Mouse (Mus musculus) frontal cortex, adult 2 months (tissue): ENCODE results near the gene Cfap126. TPM values are rescaled to one million over a fixed set of nuclear protein-coding genes. Genes with fewer than 3 reads are reported as not detected.

Experiments
- DNase-seq, 2 experiments: peaks; one replicate each; pipeline ENCODE4 v3.0.0; 2022; ENCODE audit warnings: low spot score in 1 of 2; ENCODE audit errors: extremely low spot score in 1 of 2
- polyA plus RNA-seq: library from polyadenylated mRNA; depleted of rRNA; stranded (reverse); fragments of >200 nt; gene quantifications from 2 replicates; pipeline ENCODE4 v1.2.3, GENCODE M21; 2012

Gene Cfap126
- polyA plus RNA-seq, 1 experiment: 1.4 TPM

DNA sequence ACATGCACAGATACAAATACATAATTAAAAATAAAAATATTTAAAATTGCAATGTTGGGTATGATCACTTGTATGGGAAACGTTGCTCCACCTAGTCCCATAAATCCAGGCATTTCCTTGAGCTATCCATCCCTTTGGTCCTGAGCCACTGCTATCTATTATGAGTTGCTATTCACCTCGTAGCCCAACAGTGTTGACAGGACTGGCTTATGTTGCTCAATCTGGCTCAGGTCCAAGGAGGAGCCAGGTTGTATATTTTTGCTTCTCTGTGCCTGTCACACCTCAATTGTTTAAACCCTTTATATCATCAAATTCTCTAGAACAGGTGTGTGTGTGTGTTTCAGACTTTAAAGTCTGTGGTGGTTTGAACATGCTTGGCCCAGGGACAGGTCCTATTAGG lies 23.0 kb upstream of the Cfap126 start:
- DNase-seq: no peak

DNA sequence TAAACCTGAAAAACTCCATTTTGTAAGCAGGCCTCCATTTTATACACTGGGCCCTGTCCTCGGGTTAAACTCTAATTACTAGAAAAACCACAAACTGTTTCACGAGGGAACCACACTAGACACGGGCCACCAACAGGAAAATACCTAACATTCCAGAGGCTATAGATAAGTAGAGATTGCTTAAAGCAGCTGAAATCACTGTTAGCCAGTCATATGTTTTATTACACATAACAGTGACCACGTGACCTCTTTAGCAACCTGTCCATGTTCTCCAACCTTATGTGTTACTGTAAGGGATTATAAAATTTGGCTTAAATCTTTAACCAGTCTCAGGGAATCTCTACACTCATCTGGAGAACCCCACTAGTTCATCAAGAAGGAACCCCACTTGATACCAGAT lies 19.3 kb upstream of the Cfap126 start:
- DNase-seq: no peak

DNA sequence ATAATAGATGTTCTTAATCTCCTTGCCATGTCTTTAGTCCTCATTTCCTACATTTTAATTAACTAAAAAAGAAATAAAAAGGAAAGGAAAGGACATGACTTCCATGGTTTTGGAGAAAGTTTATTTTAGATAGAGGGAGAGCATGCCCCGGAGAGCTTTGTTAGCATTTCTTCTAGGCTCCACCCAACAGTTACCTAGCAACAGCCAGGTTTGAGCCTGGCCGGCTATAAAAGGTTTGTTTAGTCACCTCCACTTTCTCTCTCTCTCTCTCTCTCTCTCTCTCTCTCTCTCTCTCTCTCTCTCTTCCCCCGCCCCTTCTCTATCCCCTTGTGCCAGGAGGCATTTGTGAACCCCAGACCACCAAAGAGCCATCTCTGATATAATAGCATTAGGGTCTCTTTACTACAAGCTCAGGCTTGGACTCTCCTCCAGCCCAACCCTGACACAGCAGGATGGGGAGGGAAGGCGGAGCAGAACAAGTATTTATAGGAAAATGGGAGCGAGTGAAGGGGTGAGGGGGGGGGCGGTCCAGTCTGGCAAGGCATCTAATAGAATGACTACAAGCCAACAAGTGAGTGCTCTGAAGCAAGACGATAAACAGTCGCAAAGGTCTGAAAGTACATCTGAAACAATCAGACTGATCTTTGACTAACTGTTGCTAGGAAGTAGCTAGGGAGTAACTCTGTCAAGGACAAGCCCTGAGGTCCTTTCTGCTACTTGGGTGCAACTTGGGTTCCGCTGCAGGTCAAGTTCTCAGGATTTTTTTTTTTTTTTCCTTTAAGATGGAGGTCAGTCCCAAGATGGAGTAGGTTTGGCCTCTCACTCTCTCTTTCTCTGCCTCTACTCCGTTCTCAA lies 17.4 kb upstream of the Cfap126 start:
- DNase-seq: no peak

DNA sequence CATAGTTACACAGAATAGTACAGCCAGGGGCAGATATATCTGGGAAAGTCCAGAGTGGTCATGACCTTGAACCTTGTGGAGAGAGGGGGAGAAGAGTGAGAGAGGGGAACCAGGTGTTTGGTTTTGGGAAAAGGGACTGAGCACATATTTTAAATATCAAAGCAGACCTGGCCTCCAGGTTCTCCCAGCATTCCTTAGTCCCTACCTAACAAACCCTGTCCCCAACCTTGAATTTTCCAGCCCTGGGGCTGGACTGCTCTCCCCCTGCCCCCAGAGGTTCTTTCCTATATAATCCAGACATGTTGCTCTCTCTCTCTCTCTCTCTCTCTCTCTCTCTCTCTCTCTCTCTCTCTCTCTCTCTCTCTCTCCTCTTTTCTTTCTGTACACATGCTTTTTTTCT lies 16.6 kb upstream of the Cfap126 start:
- DNase-seq: no peak

DNA sequence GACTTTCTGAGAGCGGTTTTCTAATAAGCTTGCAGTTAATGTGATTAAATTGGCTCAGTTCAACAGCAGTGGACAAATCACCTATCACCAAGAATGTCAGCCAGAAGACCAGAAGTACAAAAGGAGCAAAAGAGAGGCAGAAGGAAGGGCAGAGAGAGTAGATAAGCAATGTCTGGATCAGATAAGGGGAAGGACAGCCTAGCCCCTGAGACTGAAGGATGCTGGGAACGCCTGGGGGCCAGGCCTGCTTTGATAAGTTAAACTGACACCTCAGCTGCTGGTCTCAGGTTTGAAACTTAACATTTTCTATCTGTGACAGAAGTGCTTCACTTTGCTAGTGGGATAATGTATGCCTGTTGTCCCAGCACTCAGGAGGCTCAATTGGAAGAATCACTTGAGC lies 16.1 kb upstream of the Cfap126 start:
- no peak for DNase-seq

DNA sequence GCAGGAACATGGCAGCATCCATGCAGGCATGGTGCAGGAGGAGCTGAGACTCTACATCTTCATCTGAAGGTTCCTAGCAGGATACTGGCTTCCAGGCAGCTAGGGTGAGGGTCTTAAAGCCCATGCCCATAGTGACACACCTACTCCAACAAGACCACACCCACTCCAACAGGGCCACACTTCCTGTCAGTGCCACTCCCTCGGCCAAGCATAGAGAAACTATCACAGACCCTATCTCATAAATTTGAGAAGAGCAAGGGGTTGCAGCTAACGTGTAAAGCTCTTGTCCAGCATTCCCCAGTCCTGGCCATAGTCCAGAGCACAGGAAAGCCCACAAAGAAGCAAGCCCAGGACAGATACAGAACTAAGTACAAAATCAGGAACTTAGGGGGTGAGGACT lies 12.7 kb upstream of the Cfap126 start:
- DNase-seq: no peak

DNA sequence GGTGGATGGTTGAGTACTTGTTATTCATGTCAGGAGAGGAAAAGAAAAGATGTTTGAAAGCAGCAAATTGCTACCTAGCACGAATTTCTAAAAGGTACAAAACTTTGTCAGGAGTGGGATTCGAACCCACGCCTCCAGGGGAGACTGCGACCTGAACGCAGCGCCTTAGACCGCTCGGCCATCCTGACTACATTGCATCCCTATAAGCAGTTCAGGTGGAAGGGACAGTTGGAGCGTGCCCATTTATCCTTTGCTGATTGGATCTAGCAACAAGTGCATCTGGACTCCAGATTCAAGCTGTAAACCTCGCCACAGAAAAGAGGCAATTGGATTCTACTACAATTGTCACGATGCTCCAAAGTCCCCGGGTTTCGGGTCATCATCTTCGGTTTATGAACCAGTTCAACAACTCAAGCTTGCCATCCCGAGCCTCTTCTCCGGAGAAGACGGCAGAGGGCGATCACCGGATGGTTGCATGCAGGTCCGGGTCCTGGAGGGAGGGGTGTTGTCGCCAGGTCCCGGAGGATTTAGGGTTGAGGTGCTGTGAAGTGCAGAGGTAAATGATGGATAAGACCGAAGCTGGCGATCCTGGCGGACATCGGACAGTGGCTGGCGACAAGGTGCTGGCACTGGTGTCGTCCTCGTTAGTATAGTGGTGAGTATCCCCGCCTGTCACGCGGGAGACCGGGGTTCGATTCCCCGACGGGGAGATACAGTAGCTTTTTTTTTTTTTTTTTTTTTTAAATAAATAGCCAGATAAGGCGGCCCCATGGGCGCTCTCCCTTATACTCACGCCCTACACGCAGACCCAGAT lies 11.8 kb upstream of the Cfap126 start:
- peak; percentile 85 to 97 for DNase-seq

DNA sequence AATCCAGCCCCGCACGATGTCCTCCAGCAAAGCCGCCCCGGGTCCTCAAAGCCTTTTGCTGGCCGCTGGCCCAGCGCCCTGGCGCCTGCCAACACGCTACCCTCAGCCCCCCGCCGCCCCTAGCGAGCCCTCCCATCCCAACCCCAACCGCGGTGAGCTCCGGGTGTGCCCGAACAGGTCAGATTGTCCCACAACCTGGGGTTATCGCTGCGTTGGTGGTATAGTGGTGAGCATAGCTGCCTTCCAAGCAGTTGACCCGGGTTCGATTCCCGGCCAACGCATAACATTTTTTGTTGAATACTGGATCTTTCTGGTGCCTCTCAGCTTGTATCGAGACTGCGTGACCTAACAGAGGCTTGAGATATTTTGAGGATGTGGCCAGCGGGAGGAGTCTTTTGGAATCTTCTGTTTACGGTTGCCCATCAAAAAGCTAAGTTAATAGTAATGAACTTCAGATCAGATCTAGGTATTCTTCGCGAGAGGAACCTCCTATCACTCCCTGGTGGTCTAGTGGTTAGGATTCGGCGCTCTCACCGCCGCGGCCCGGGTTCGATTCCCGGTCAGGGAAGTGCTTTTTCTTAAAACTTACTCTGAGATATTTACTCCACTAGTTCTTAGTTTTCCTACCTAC lies 11.1 kb upstream of the Cfap126 start:
- DNase-seq: peak; percentile 76 to 96

DNA sequence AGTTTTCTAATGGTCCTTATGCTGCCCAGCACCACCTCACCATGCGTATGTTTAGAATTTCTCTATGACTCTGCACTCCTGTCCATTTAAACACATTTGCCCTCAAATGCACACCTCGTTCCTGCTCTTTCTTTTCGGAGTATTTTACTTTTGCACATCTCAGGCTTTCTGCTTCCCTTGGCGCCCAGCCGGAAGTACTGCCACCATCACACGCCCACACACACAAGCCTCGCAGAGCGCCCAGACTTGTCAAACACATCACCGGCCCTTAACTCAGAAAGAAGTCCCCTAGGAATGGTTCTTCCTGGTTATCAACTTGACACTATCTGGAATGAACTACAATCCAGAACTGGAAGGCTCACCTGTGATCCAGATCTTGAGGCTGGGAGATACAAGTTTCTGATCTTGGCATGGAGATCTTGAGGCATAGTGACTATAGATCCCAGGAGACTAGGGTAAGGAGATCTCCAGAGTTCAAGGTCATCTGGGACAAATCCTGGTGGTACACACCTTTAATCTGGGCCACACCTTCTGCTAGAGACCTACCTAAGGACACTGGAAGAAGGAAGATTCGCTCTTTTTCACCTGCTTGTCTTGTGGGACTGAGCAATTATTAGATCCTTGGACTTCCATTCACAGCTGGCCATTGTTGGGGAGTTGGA lies 10.4 kb upstream of the Cfap126 start:
- DNase-seq: no peak

DNA sequence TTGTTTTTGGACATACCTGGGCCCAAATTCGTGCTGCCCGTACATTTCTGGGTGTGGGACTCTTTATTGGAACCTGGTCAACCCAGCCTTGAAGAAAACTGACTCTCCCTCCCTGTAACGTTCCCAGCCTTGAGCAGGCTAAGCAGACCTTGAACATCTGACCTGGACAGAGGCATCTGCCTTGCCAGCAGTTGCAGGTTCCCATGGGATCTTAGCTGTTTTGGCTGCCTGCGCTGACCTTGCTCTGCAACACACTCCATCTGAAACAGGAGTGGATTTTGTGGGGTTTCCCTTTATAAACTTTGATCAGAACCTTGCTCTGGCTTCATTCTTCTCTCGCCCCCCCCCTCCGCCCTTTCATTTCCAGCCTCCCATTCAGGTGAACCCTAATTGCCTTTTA lies 8.5 kb upstream of the Cfap126 start:
- no peak for DNase-seq

DNA sequence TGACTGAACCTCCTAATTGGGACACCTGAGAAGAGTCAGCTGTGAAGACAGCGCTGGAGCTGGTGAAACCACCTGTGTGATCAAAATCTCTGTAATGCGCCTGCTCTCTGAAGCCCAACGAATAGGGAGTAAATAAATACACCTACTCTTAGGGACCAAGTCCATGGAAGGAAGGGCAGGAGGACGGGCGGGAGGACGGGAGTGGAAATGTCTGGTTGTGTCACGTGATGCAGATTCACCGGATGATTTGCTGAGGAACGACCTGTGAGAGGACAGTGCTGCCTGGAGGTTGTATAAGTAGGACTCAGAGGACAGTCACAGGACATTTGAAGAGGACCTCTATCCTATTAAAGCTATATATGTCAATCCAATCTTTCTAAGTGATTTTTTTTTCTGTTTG lies 4.1 kb upstream of the Cfap126 start:
- DNase-seq: no peak

DNA sequence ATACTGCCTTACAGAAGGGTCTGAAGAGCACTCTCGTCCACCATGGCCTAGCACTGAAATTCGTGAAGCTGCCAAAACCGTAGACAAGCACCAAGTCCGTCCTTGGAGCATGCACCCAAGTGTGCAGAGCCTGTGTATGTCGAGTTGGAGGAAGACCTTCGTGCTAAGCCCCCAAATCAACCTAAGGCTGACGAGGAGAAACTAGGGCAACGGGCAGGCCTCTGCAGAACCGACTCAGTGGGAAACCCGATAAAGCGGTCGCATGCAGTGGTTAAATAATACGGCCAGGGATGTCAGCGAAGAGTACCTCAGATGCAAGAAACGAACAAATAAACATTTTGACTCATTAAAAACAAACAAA lies 3.1 kb upstream of the Cfap126 start:
- DNase-seq: no peak

DNA sequence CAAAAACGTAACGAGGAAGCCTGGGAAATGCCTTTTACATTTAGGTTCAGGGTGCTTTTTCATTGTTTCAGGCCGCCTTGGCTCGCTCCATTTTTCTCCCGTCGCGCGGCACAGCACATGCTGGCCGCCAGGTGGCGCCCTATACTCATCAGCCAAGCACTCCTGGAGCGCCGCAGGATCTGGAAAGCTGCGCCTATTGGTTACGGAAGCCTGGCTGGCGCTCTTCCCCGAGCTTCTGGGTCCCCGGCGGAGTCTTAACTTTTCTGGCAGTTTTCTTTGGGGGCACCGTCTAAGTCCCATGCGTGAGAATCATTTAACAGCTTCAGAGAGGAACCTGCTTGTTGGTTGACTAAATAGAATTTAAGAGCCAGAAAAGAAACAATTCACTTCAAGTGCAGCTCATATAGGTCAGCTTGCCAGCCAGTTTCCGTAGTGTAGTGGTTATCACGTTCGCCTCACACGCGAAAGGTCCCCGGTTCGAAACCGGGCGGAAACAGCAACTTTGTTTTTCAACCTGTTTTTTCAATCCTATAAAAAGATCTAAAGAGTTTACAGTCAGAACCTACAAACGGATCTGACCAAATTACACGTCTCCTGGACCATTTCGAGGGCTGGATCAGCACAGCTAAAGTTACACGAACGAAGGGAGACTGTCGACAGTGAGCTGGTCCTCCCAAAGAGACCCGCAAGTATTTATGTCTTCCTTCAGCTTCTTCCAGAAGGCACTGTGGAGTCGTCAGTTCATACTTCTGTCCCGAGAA lies 2.5 kb upstream of the Cfap126 start:
- peak; percentile 91 to 97 for DNase-seq

DNA sequence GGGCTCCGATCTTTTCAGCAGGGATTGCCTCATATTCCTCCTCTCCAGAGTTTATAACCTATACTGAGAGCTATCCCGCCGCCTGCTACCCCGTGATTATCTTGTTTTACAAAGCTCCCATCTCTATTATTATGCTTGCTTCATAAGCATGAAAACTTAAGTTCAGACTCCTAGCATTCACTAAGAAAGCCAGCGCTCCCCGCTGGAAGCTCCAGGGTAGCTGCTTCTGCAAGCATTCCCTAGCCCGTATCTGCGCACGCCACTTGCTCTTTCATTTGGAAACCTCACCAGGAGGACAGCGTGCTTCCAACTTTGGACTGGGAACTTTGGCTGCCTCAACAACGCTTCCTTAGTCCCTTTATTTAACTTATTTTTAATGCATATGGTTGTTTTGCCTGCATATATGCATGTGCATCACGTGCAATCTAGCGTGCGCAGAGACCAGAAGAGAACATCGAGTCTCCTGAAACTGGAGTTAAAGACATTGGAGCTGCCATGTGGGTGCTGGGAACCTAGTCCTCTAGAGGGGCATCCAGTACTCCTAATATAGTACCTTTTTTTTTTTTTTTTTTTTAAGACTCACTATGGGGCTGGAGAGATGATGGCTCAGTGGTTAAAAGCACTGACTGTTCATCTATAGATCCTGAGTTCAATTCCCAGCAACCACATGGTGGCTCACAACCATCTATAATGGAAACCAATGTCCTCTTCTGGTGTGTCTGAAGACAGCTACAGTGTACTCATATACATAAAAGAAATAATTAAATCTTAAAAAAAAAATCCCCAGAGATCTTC lies 1.7 kb upstream of the Cfap126 start:
- peak; percentile 18 to 53 for DNase-seq

DNA sequence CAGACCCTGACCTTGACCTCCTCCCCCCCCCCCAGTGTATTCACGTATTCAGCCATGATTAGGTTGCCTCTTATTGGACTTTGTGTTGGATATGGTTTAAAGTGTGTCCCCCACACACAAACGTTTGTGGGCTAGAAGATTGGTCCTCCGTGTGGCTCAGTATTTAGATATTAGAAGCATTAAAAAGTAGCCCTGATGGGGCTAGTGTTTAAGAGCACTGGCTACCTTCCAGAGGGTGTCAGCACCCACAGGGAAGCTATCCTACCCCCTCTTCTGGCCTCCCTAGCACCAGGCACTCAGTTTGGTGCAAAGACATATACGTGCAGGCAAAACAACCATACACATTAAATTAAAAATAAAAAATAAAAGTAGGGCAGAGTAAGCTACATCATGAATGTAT lies 732 bp upstream of the Cfap126 start:
- DNase-seq: no peak

DNA sequence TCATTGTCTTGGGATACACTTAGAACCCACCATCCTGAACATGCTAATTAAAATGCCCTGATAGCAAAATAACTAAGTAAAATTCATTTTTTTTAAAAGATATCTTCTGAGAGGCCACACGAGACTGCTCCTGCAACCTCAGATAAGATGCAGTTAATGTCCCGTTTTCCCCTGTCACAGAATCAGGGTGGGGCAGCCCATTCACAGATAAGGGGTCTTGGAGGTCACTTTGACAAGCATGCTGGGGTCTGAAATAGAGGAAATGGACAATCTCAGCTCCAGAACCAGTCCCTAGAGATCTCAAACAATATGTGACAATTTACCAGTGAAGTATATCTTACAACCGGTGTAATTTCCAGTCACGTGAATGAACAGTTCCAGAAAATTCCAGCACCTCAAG lies 2.6 kb downstream of the Cfap126 start:
- DNase-seq: no peak

DNA sequence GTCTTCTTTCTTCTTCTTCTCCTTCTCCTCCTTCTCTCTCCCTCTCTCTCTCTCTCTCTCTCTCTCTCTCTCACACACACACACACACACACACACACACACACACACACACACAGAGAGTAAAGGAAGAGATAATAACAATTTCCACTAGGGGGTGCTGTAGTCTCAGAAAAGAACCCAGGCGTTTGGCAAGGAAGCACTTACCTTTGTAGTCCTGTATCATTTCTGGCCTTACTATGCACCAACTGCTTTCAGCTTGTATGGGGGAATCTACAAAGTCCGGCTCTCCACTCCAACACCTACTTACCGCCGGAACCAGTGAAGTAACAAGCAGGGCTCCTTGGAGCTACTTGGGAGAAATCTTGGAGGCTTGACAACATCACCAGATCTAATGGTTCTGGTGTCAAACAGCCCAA lies 4.6 kb downstream of the Cfap126 start:
- peak; percentile 31 to 91 for DNase-seq

DNA sequence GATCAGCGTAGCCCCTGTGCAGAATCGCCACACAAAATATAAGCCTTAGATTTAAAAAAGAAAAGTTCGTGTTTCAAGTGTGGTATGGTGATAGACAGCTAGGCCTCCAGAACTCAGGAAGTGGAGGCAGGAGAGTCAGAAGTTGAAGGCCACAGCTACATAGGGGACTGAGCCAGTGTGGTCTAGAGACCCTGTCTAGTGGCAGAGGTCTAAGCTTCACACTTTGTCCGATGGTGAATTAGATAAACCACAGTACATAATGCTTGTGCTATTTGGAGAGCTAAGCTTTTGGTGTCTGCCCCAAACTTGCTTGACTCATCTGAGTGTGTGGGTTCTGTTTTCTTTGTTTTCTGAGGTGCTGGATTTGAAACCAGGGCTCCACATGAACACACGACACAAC lies 5.3 kb downstream of the Cfap126 start:
- no peak for DNase-seq

DNA sequence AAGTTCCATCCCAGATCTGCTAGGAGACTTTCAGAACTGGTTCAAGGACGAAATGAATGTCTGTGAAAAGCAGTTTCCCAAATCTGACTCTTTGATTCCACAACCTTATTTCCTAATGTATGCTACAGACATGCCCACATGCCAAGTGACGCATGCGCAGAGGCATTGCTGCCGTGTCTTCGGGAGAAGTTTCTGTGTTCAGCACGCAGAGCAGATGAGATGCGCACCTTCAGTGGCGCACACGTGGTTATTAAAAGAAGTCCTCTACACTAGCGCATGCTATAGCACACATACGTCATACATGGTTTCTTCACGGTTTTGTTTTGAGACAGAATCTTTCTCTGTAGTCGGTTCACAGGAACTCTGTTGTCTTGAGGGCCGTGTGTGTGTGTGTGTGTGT lies 5.7 kb downstream of the Cfap126 start:
- no peak for DNase-seq
